20 mouse cellular contexts compared by ENCODE assay signal in the genomic region with DNA sequence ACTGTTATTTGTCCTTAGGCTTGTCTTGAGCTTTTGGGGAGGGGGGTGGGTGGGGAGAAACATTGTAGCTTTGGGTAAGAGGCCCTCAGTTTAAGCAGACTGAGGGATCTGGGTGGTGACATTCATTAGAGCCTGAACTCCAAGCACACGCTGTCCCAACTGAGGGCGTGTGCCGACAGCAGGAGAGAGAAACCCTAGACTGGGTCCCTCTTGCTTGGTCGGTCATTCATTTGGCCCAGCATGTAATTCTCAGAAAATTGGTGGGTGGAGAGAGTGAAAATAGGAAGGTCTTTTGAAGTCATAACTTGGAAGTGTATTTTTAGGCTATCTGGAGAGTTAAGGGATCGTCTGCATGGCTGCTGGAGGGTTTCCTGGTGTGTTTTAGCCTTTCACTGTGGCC.
DNase-seq lines count a peak whose midpoint lies in the region; ATAC-seq and TF ChIP-seq lines count a peak whose summit lies in the region.
"Had no signal": no experiment of that assay in that cellular context is flagged by ENCODE, and none has a peak within 500 bp of the region (broad histone marks: within the 10 kb centered on the region; RNA-seq: fewer than 3 reads in every experiment).

No protein-coding gene starts in this region.

- TF ChIP-seq POLR2A in myocyte (IDR thresholded peaks at IDR 0.05; ENCODE audit: insufficient read length, low read depth) = no peak

- H3K4me1 ChIP-seq in forebrain, embryonic 16.5 days (replicated peaks; ENCODE audit: control insufficient read depth, insufficient read depth, low read length) = peaks cover 39% of the 10 kb centered on the region
- no peaks in the 10 kb centered on the region for H3K4me1 ChIP-seq in forebrain, embryonic 13.5 days
- peaks cover 15% of the 10 kb centered on the region; the same call in 1 of the 2 replicates for H3K4me1 ChIP-seq in kidney, embryonic 16.5 days (ENCODE audit: insufficient read depth, low read length)
- peaks cover 19% of the 10 kb centered on the region; the same call in 1 of the 2 replicates for H3K4me1 ChIP-seq in heart, embryonic 13.5 days
- H3K4me1 ChIP-seq: forebrain, embryonic 10.5 days; hindbrain, embryonic 12.5 days; liver, embryonic 12.5 days; megakaryocyte, embryonic 14.5 days had no signal

- 0 out of 2 replicates have a peak overlapping the region, but pooled peaks have one; percentile 5 for H3K4me3 ChIP-seq in forebrain, embryonic 16.5 days (replicated peaks; ENCODE audit: low read length)
- H3K4me3 ChIP-seq in forebrain, embryonic 13.5 days = no peak overlapping the region
- H3K4me3 ChIP-seq in kidney, embryonic 16.5 days (ENCODE audit: low read length) = no peak overlapping the region
- peak overlapping the region; percentile 23 for H3K4me3 ChIP-seq in heart, embryonic 13.5 days
- no peak overlapping the region for H3K4me3 ChIP-seq in myocyte
- H3K4me3 ChIP-seq: forebrain, embryonic 10.5 days; hindbrain, embryonic 12.5 days; liver, embryonic 12.5 days; lung, embryonic 15.5 days; megakaryocyte, embryonic 14.5 days; neural tube, embryonic 15.5 days had no signal

- ATAC-seq in forebrain, embryonic 16.5 days = no peak
- ATAC-seq in forebrain, embryonic 13.5 days = no peak
- no peak for ATAC-seq in kidney, embryonic 16.5 days (ENCODE audit: low FRiP score, low TSS enrichment)
- ATAC-seq in heart, embryonic 13.5 days (ENCODE audit: extremely low read depth, insufficient number of reproducible peaks, low FRiP score, low TSS enrichment) = no peak
- no peak for ATAC-seq in CD4-positive, CD25-positive, alpha-beta regulatory T cell, adult 4 months
- ATAC-seq: liver, embryonic 12.5 days; Patski had no signal

- H3ac ChIP-seq in myocyte (ENCODE audit: control insufficient read depth, insufficient read length) = no peak overlapping the region

- H3K9ac ChIP-seq in forebrain, embryonic 16.5 days (replicated peaks; ENCODE audit: low read depth, low read length) = no peak overlapping the region
- H3K9ac ChIP-seq in forebrain, embryonic 13.5 days = no peak overlapping the region
- no peak overlapping the region for H3K9ac ChIP-seq in kidney, embryonic 16.5 days (replicated peaks; ENCODE audit: low read length)
- peak overlapping the region; percentile 42; the same call in 1 of the 2 replicates for H3K9ac ChIP-seq in heart, embryonic 13.5 days
- H3K9ac ChIP-seq: hindbrain, embryonic 12.5 days; liver, embryonic 12.5 days; lung, embryonic 15.5 days; neural tube, embryonic 15.5 days had no signal

- no peaks in the 10 kb centered on the region for H3K36me3 ChIP-seq in forebrain, embryonic 16.5 days (ENCODE audit: control insufficient read depth, insufficient read depth)
- no peaks in the 10 kb centered on the region for H3K36me3 ChIP-seq in forebrain, embryonic 13.5 days (ENCODE audit: poor library complexity, severe bottlenecking)
- H3K36me3 ChIP-seq in kidney, embryonic 16.5 days (ENCODE audit: insufficient read depth, low read length) = no peaks in the 10 kb centered on the region
- H3K36me3 ChIP-seq in heart, embryonic 13.5 days = no peaks in the 10 kb centered on the region
- no peaks in the 10 kb centered on the region for H3K36me3 ChIP-seq in myocyte (ENCODE audit: control insufficient read depth, insufficient read depth)
- H3K36me3 ChIP-seq: forebrain, embryonic 10.5 days; hindbrain, embryonic 12.5 days; liver, embryonic 12.5 days; lung, embryonic 15.5 days; neural tube, embryonic 15.5 days had no signal

- H3K27ac ChIP-seq in forebrain, embryonic 16.5 days (ENCODE audit: low read length) = no peak overlapping the region
- no peak overlapping the region for H3K27ac ChIP-seq in forebrain, embryonic 13.5 days
- H3K27ac ChIP-seq in kidney, embryonic 16.5 days (ENCODE audit: low read length) = no peak overlapping the region
- no peak overlapping the region for H3K27ac ChIP-seq in heart, embryonic 13.5 days (replicated peaks)
- H3K27ac ChIP-seq: forebrain, embryonic 10.5 days; hindbrain, embryonic 12.5 days; liver, embryonic 12.5 days; lung, embryonic 15.5 days; neural tube, embryonic 15.5 days had no signal

- H3K79me2 ChIP-seq in myocyte (ENCODE audit: control insufficient read depth, insufficient read depth) = peaks cover 74% of the 10 kb centered on the region

- H3K4me2 ChIP-seq in forebrain, embryonic 16.5 days (ENCODE audit: low read length) = peak overlapping the region; percentile 14
- H3K4me2 ChIP-seq in forebrain, embryonic 13.5 days = no peak overlapping the region
- H3K4me2 ChIP-seq in kidney, embryonic 16.5 days (replicated peaks; ENCODE audit: low read depth, low read length) = 0 out of 2 replicates have a peak overlapping the region, but pooled peaks have one; percentile 8
- H3K4me2 ChIP-seq in heart, embryonic 13.5 days = peak overlapping the region; percentile 50
- H3K4me2 ChIP-seq in myocyte (ENCODE audit: low read depth) = peak overlapping the region; percentile 68
- H3K4me2 ChIP-seq: hindbrain, embryonic 12.5 days; liver, embryonic 12.5 days; lung, embryonic 15.5 days; neural tube, embryonic 15.5 days had no signal

- no peaks in the 10 kb centered on the region for H3K27me3 ChIP-seq in forebrain, embryonic 16.5 days (replicated peaks; ENCODE audit: control insufficient read depth, insufficient read depth, low read length)
- H3K27me3 ChIP-seq in forebrain, embryonic 13.5 days = peaks cover 5% of the 10 kb centered on the region
- no peaks in the 10 kb centered on the region for H3K27me3 ChIP-seq in kidney, embryonic 16.5 days (ENCODE audit: insufficient read depth, low read length)
- H3K27me3 ChIP-seq in heart, embryonic 13.5 days (replicated peaks) = no peaks in the 10 kb centered on the region
- no peaks in the 10 kb centered on the region for H3K27me3 ChIP-seq in myocyte (ENCODE audit: control insufficient read depth, insufficient read depth, insufficient read length)
- H3K27me3 ChIP-seq: hindbrain, embryonic 12.5 days; liver, embryonic 12.5 days; lung, embryonic 15.5 days; neural tube, embryonic 15.5 days; Patski had no signal

- H3K9me3 ChIP-seq in forebrain, embryonic 16.5 days (ENCODE audit: control insufficient read depth, low read length) = no peaks in the 10 kb centered on the region
- no peaks in the 10 kb centered on the region for H3K9me3 ChIP-seq in forebrain, embryonic 13.5 days (replicated peaks)
- no peaks in the 10 kb centered on the region for H3K9me3 ChIP-seq in kidney, embryonic 16.5 days (ENCODE audit: low read length)
- H3K9me3 ChIP-seq in heart, embryonic 13.5 days = no peaks in the 10 kb centered on the region
- H3K9me3 ChIP-seq: forebrain, embryonic 10.5 days; hindbrain, embryonic 12.5 days; liver, embryonic 12.5 days; lung, embryonic 15.5 days; megakaryocyte, embryonic 14.5 days; neural tube, embryonic 15.5 days had no signal

- no peak for DNase-seq in kidney, adult 11 months
- no peak for DNase-seq in c-Kit-positive CD71-positive TER-119-positive erythroid progenitor cells, embryonic 14.5 days (ENCODE audit: low spot score)
- DNase-seq: adrenal gland, postnatal 36 days; cerebellum, adult 9-11 months; gastrocnemius, postnatal 14 days; kidney, postnatal 10 days; thymus, postnatal 14 days had no signal

- 65% methylated on average over 5 of the region's 5 CpGs for WGBS in forebrain, embryonic 16.5 days
- 69% methylated on average over 5 of the region's 5 CpGs for WGBS in forebrain, embryonic 13.5 days
- WGBS in kidney, embryonic 16.5 days = 26% methylated on average over 5 of the region's 5 CpGs
- WGBS in heart, embryonic 13.5 days = 34% methylated on average over 5 of the region's 5 CpGs

TF ChIP-seq in myocyte, 11 proteins besides CTCF, POLR2A, EP300 and RAD21:
- TF ChIP-seq TCF12 (IDR thresholded peaks at IDR 0.05; ENCODE audit: insufficient read depth, poor library complexity, severe bottlenecking) (no peak), POLR2AphosphoS2 (IDR thresholded peaks at IDR 0.05; ENCODE audit: insufficient read length, low read depth) (no peak), MYOD1 (IDR thresholded peaks at IDR 0.05; ENCODE audit: control insufficient read depth in 1 of 3, insufficient read length in 2 of 3, low read depth in 2 of 3) (no peak)

Comparison
In these comparisons a context has a peak if more than half of its experiments do, and no peak if none do; other contexts are left out.
1. H3K4me3 ChIP-seq: peak in forebrain, embryonic 16.5 days (single experiment) and heart, embryonic 13.5 days (single experiment); none in forebrain, embryonic 13.5 days (single experiment), kidney, embryonic 16.5 days (single experiment) and myocyte (single experiment).